In genomic region chr4:54026919-54027318, GRCm38 (mm10) we compare ENCODE assay signal across 10 mouse cellular contexts.
"Had no signal": no experiment of that assay in that cellular context is flagged by ENCODE, and none has a peak within 500 bp of the region (broad histone marks: within the 10 kb centered on the region; RNA-seq: fewer than 3 reads in every experiment).

No protein-coding gene starts in this region.

- H3K4me1 ChIP-seq: liver, embryonic 13.5 days had no signal

- H3K9ac ChIP-seq: liver, embryonic 13.5 days had no signal

- H3K4me3 ChIP-seq: layer of hippocampus, adult 2 months; liver, embryonic 13.5 days had no signal

- DNase-seq: kidney, postnatal 25 days; layer of hippocampus, adult 9-11 months; liver, embryonic 13.5 days; lung, adult 2 months; lung, postnatal 14 days; lung, postnatal 4 days; thymus, adult 18-20 months; thymus, postnatal 36 days had no signal

- H3K27ac ChIP-seq: kidney, postnatal 0 days; layer of hippocampus, adult 2 months; liver, embryonic 13.5 days had no signal

- H3K9me3 ChIP-seq: liver, embryonic 13.5 days had no signal

- H3K36me3 ChIP-seq: liver, embryonic 13.5 days had no signal

- H3K4me2 ChIP-seq: liver, embryonic 13.5 days had no signal

- H3K27me3 ChIP-seq: liver, embryonic 13.5 days had no signal
